Mouse (Mus musculus) MEL (cell line): ENCODE data around the gene Krt80. TPM values are rescaled to one million over a fixed set of nuclear protein-coding genes. Genes with fewer than 3 reads are reported as not detected.
A peak's percentile ranks its signal among the peaks of the same experiment; 100 is the strongest.

Experiments
- DNase-seq: peaks from one replicate; pipeline ENCODE4 v3.0.0; 2011; ENCODE audit warnings: low read depth, low spot score
- H3K27ac ChIP-seq: 2 replicates; pipeline ENCODE4 v1.5.1; 2012; ENCODE audit warnings: low read depth, mild to moderate bottlenecking, control low read depth, low read length, moderate library complexity; ENCODE audit not compliant: control insufficient read depth
- H3K27me3 ChIP-seq, 2 experiments: fragments of 150-350 bp in 1 of 2; sonication (generic) in 1 of 2; 2 replicates each; pipeline ENCODE4 v1.6.1; 2012; ENCODE audit warnings: low read length in 2 of 2, mild to moderate bottlenecking in 2 of 2, improper control_type of control experiment in 1 of 2, moderate library complexity in 1 of 2; ENCODE audit not compliant: insufficient read depth in 2 of 2, control insufficient read depth in 1 of 2
- H3K36me3 ChIP-seq, 2 experiments: 2 replicates each; pipeline ENCODE4 v1.6.1; 2012 to 2014; ENCODE audit warnings: low read length in 2 of 2, improper control_type of control experiment in 1 of 2, inconsistent platforms in 1 of 2, mild to moderate bottlenecking in 1 of 2; ENCODE audit not compliant: insufficient read depth in 2 of 2, control insufficient read depth in 1 of 2
- H3K4me1 ChIP-seq, 2 experiments: fragments of 150-350 bp in 1 of 2; sonication (generic) in 1 of 2; 2 replicates each; pipeline ENCODE4 v1.6.1; 2012; ENCODE audit warnings: low read length in 2 of 2, improper control_type of control experiment in 1 of 2, mild to moderate bottlenecking in 1 of 2; ENCODE audit not compliant: insufficient read depth in 2 of 2, control insufficient read depth in 1 of 2
- H3K4me3 ChIP-seq, 2 experiments: fragments of 150-350 bp in 1 of 2; sonication (generic) in 1 of 2; 2 replicates each; pipeline ENCODE4 v1.5.1; 2012; ENCODE audit warnings: low read depth in 2 of 2, low read length in 2 of 2, mild to moderate bottlenecking in 2 of 2, moderate library complexity in 2 of 2, control low read depth in 1 of 2, improper control_type of control experiment in 1 of 2; ENCODE audit not compliant: control insufficient read depth in 1 of 2, insufficient read depth in 1 of 2
- H3K79me2 ChIP-seq: 2 replicates; pipeline ENCODE4 v1.6.1; 2012; ENCODE audit warnings: mild to moderate bottlenecking, low read length, moderate library complexity; ENCODE audit not compliant: control insufficient read depth, poor library complexity, insufficient read depth
- H3K9ac ChIP-seq: 2 replicates; pipeline ENCODE4 v1.6.1; 2012; ENCODE audit warnings: low read depth, mild to moderate bottlenecking, control low read depth, low read length, moderate library complexity; ENCODE audit not compliant: control insufficient read depth, poor library complexity, severe bottlenecking
- H3K9me3 ChIP-seq: fragments of 150-350 bp; sonication (generic); replicated peaks from 2 replicates; pipeline ENCODE4 v1.6.1; 2012; ENCODE audit warnings: mild to moderate bottlenecking, low read length, improper control_type of control experiment, moderate library complexity; ENCODE audit not compliant: insufficient read depth
- BHLHE40 ChIP-seq: IDR thresholded peaks from 2 replicates; pipeline ENCODE4 v1.6.1; 2012; ENCODE audit warnings: low read depth, mild to moderate bottlenecking, inconsistent platforms, low read length, improper control_type of control experiment, borderline replicate concordance
- CHD1 ChIP-seq: IDR thresholded peaks from 2 replicates; pipeline ENCODE4 v1.6.1; 2012; ENCODE audit warnings: low read depth, mild to moderate bottlenecking, inconsistent platforms, low read length, improper control_type of control experiment
- CHD2 ChIP-seq: IDR thresholded peaks from 2 replicates; pipeline ENCODE4 v1.6.1; 2011; ENCODE audit warnings: low read length, improper control_type of control experiment
- ELF1 ChIP-seq: IDR thresholded peaks from 2 replicates; pipeline ENCODE4 v1.6.1; 2014; ENCODE audit warnings: low read depth, mild to moderate bottlenecking, inconsistent platforms, low read length, improper control_type of control experiment, moderate library complexity
- ETS1 ChIP-seq: IDR thresholded peaks from 2 replicates; pipeline ENCODE4 v1.6.1; 2012; ENCODE audit warnings: low read depth, mild to moderate bottlenecking, inconsistent platforms, low read length, improper control_type of control experiment, moderate library complexity
- GATA1 ChIP-seq: IDR thresholded peaks from 2 replicates; pipeline ENCODE4 v1.6.1; 2011; ENCODE audit warnings: low read depth, low read length, improper control_type of control experiment
- JUND ChIP-seq: IDR thresholded peaks from 2 replicates; pipeline ENCODE4 v1.6.1; 2011; ENCODE audit warnings: low read depth, mild to moderate bottlenecking, improper control_type of control experiment, low read length
- MAX ChIP-seq: IDR thresholded peaks from 2 replicates; pipeline ENCODE4 v1.6.1; 2011; ENCODE audit warnings: low read length, improper control_type of control experiment
- MXI1 ChIP-seq: IDR thresholded peaks from 2 replicates; pipeline ENCODE4 v1.6.1; 2011; ENCODE audit warnings: mild to moderate bottlenecking, low read depth, low read length, improper control_type of control experiment
- MYB ChIP-seq: IDR thresholded peaks from 2 replicates; pipeline ENCODE4 v1.6.1; 2011; ENCODE audit warnings: mild to moderate bottlenecking, low read depth, low read length, improper control_type of control experiment
- MYC ChIP-seq: IDR thresholded peaks from 2 replicates; pipeline ENCODE4 v1.6.1; 2011; ENCODE audit warnings: low read depth, mild to moderate bottlenecking, low read length, improper control_type of control experiment, moderate library complexity
- NELFE ChIP-seq: IDR thresholded peaks from 2 replicates; pipeline ENCODE4 v1.6.1; 2011; ENCODE audit warnings: low read depth, low read length, improper control_type of control experiment
- POLR2A ChIP-seq, 2 experiments: IDR thresholded peaks; 2 replicates each; pipeline ENCODE4 v1.6.1; 2011 to 2012; ENCODE audit warnings: low read length in 2 of 2, mild to moderate bottlenecking in 2 of 2, control low read depth in 1 of 2, improper control_type of control experiment in 1 of 2, low read depth in 1 of 2, moderate library complexity in 1 of 2; ENCODE audit not compliant: control insufficient read depth in 1 of 2, insufficient read depth in 1 of 2, poor library complexity in 1 of 2
- POLR2AphosphoS2 ChIP-seq: IDR thresholded peaks from 2 replicates; pipeline ENCODE4 v1.6.1; 2011; ENCODE audit warnings: low read length, improper control_type of control experiment
- SIN3A ChIP-seq: IDR thresholded peaks from 2 replicates; pipeline ENCODE4 v1.6.1; 2012; ENCODE audit warnings: low read length, improper control_type of control experiment, inconsistent platforms
- TBP ChIP-seq: IDR thresholded peaks from 2 replicates; pipeline ENCODE4 v1.8.0; 2011; ENCODE audit warnings: low read depth, low read length, improper control_type of control experiment
- TCF12 ChIP-seq: IDR thresholded peaks from 2 replicates; pipeline ENCODE4 v1.6.1; 2014; ENCODE audit warnings: low read depth, mild to moderate bottlenecking, inconsistent platforms, low read length, improper control_type of control experiment, moderate library complexity
- USF2 ChIP-seq, 2 experiments: IDR thresholded peaks; 2 replicates each; pipeline ENCODE4 v1.6.1; 2011 to 2012; ENCODE audit warnings: improper control_type of control experiment in 2 of 2, low read length in 2 of 2, borderline replicate concordance in 1 of 2, inconsistent platforms in 1 of 2, low read depth in 1 of 2, mild to moderate bottlenecking in 1 of 2; ENCODE audit not compliant: insufficient read depth in 1 of 2
- ZC3H11A ChIP-seq: IDR thresholded peaks from 2 replicates; pipeline ENCODE4 v1.6.1; 2012; ENCODE audit warnings: low read depth, mild to moderate bottlenecking, inconsistent platforms, low read length, improper control_type of control experiment
- ZMIZ1 ChIP-seq: IDR thresholded peaks from 2 replicates; pipeline ENCODE4 v1.6.1; 2012; ENCODE audit warnings: low read depth, mild to moderate bottlenecking, inconsistent platforms, low read length, improper control_type of control experiment, moderate library complexity
- polyA plus RNA-seq, 2 experiments: library from polyadenylated mRNA; stranded (reverse) in 1 of 2; unstranded in 1 of 2; fragments of >175 nt in 1 of 2; fragments of >200 nt in 1 of 2; gene quantifications; 2 replicates each; pipeline versions ENCODE4 v1.2.1 to v1.2.4; 2012; ENCODE audit warnings: low replicate concordance in 2 of 2, low read depth in 1 of 2; ENCODE audit not compliant: insufficient read length in 2 of 2, insufficient read depth in 1 of 2, missing spikeins in 1 of 2
- total RNA-seq: library from RNA; depleted of rRNA; stranded (reverse); fragments of 300-350 nt; gene quantifications from 2 replicates; pipeline ENCODE4 v1.2.3, GENCODE M21; 2012

Krt80 gene
- total and polyA plus RNA-seq, 3 experiments = not detected

GRCm38 (mm10) chr15:101300128-101300527 lies 69.8 kb downstream of the Krt80 start (continued):
- TF ChIP-seq TCF12 = peak; percentile 77
- TF ChIP-seq CHD2 = no peak
- TF ChIP-seq ELF1 = no peak
- peak; percentile 69 for TF ChIP-seq SIN3A
- TF ChIP-seq NELFE = no peak; the same call in 1 of the 2 replicates
- no peak for TF ChIP-seq ZC3H11A
- no peak for TF ChIP-seq MYB
- TF ChIP-seq POLR2AphosphoS2 = no peak
- TF ChIP-seq GATA1 = peak; percentile 91
- TF ChIP-seq MXI1 = peak; percentile 73; the same call in 1 of the 2 replicates
- TF ChIP-seq TBP = no peak
- TF ChIP-seq JUND = no peak
- no peak for TF ChIP-seq POLR2A (IDR thresholded peaks at IDR 0.05; ENCODE audit: control insufficient read depth in 1 of 2, insufficient read depth in 1 of 2, low read depth in 1 of 2, low read length in 2 of 2, poor library complexity in 1 of 2)
- peak; percentile 90 for TF ChIP-seq MYC

GRCm38 (mm10) chr15:101299480-101299960 lies 70.4 kb downstream of the Krt80 start:
- Histone ChIP-seq H3K4me1 (peaks cover 10 to 21% of the 10 kb centered on the region in 2 experiments; a peak in 3 of 4 replicates), H3K79me2 (no peaks in the 10 kb centered on the region), H3K9me3 (no peaks in the 10 kb centered on the region), H3K4me3 (no peak overlapping the region), H3K27ac (no peak overlapping the region), H3K27me3 (no peaks in the 10 kb centered on the region), H3K36me3 (peaks cover 0 to 11% of the 10 kb centered on the region in 2 experiments; a peak in 2 of 4 replicates), H3K9ac (no peak overlapping the region)
- TF ChIP-seq MAX (0 out of 2 replicates have a peak, but pooled peaks have one; percentile 17), MYB (no peak)
- peak; percentile 33 for DNase-seq

DNA sequence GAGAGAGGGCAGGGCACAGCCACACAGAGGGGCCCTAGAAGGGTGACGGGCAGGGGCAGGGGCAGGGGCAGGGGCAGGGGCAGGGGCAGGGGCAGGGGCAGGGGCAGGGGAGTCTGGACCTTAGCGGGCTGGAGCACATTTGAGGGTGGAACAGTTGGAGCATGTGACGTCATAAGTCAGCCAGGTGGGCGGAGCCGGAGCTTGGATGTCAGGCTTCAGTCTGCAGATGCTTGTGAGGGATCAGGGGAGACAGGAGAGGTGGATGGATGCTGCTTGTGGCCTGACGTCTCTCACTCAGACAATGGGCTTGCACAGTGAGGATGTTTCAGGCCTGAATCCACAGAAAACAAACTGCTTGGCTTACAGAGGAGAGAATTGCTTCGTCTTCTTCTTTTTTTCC lies 71.4 kb downstream of the Krt80 start:
- Histone ChIP-seq H3K27ac (no peak overlapping the region), H3K4me1 (peaks cover 10 to 21% of the 10 kb centered on the region in 2 experiments; a peak in 3 of 4 replicates), H3K9me3 (no peaks in the 10 kb centered on the region), H3K9ac (no peak overlapping the region), H3K36me3 (peaks cover 0 to 11% of the 10 kb centered on the region in 2 experiments; a peak in 2 of 4 replicates), H3K27me3 (no peaks in the 10 kb centered on the region), H3K4me3 (no peak overlapping the region), H3K79me2 (no peaks in the 10 kb centered on the region)
- DNase-seq = no peak
- TF ChIP-seq CHD2 (no peak), ETS1 (no peak), USF2 (IDR thresholded peaks at IDR 0.05; ENCODE audit: borderline replicate concordance in 1 of 2, insufficient read depth in 1 of 2, low read depth in 1 of 2, low read length in 2 of 2) (no peak), ZMIZ1 (no peak), CHD1 (no peak), BHLHE40 (no peak), MYB (no peak), JUND (no peak), GATA1 (no peak)
